Mouse (Mus musculus): ENCODE data around the gene Vmn1r51. TPM values are rescaled to one million over a fixed set of nuclear protein-coding genes. Genes with fewer than 3 reads are reported as not detected.
"Not testable (repeated sequence)": the region's sequence is repeated elsewhere in the genome, so short reads cannot be mapped to it uniquely, and the experiment has no call there.

Gene Vmn1r51
- polyA plus RNA-seq (2015; fragmentation: Nextera tagmentation; extraction: Ambion mirVana): not detected in 2 replicates

- H3K27me3 ChIP-seq (ENCODE audit: control insufficient read depth, insufficient read depth, low read length); H3K27ac ChIP-seq (ENCODE audit: low read length); H3K4me3 ChIP-seq (replicated peaks; ENCODE audit: low read length); H3K9me3 ChIP-seq (replicated peaks; ENCODE audit: control insufficient read depth, low read length); H3K4me1 ChIP-seq (ENCODE audit: control insufficient read depth, insufficient read depth, low read length); H3K9ac ChIP-seq (ENCODE audit: low read length); H3K4me2 ChIP-seq (ENCODE audit: low read depth, low read length); H3K36me3 ChIP-seq (ENCODE audit: control insufficient read depth, insufficient read depth, low read length); ATAC-seq (ENCODE audit: insufficient read depth, low FRiP score): not testable (repeated sequence)
- 90% methylated on average over 1 of the region's 1 CpGs for WGBS
Measured at GRCm38 (mm10) chr6:90122296-90122695, at the start of gene Vmn1r51. TSS of gene Vmn1r51 (plus strand) at chr6:90122596.

GRCm38 (mm10) chr6:90078406-90078805, 44.0 kb upstream of the Vmn1r51 start, which contains the start of gene Vmn1r49:
TSS of gene Vmn1r49 (minus strand) at chr6:90078506.
- WGBS: 70% methylated on average over 4 of the region's 4 CpGs
- Histone ChIP-seq H3K9ac (ENCODE audit: low read length) (no peak within 1 kb of the TSS), H3K27ac (ENCODE audit: low read length) (no peak within 1 kb of the TSS), H3K27me3 (ENCODE audit: control insufficient read depth, insufficient read depth, low read length) (no peaks in the 10 kb centered on the region), H3K4me1 (ENCODE audit: control insufficient read depth, insufficient read depth, low read length) (no peaks in the 10 kb centered on the region), H3K9me3 (replicated peaks; ENCODE audit: control insufficient read depth, low read length) (no peaks in the 10 kb centered on the region), H3K36me3 (ENCODE audit: control insufficient read depth, insufficient read depth, low read length) (no peaks in the 10 kb centered on the region), H3K4me3 (replicated peaks; ENCODE audit: low read length) (no peak within 1 kb of the TSS), H3K4me2 (ENCODE audit: low read depth, low read length) (no peak within 1 kb of the TSS)
- no peak for ATAC-seq (ENCODE audit: insufficient read depth, low FRiP score)

GRCm38 (mm10) chr6:90100566-90100965, 21.8 kb upstream of the Vmn1r51 start:
- Histone ChIP-seq H3K27me3 (ENCODE audit: control insufficient read depth, insufficient read depth, low read length) (no peaks in the 10 kb centered on the region), H3K9ac (ENCODE audit: low read length) (no peak overlapping the region), H3K4me1 (ENCODE audit: control insufficient read depth, insufficient read depth, low read length) (no peaks in the 10 kb centered on the region), H3K36me3 (ENCODE audit: control insufficient read depth, insufficient read depth, low read length) (no peaks in the 10 kb centered on the region), H3K4me3 (replicated peaks; ENCODE audit: low read length) (no peak overlapping the region), H3K9me3 (replicated peaks; ENCODE audit: control insufficient read depth, low read length) (no peaks in the 10 kb centered on the region), H3K4me2 (ENCODE audit: low read depth, low read length) (no peak overlapping the region), H3K27ac (ENCODE audit: low read length) (no peak overlapping the region)
- no peak for ATAC-seq (ENCODE audit: insufficient read depth, low FRiP score)
- 79% methylated on average over 2 of the region's 2 CpGs for WGBS

GRCm38 (mm10) chr6:90101130-90101529, 21.3 kb upstream of the Vmn1r51 start, which contains the start of gene Vmn1r50:
TSS of gene Vmn1r50 (plus strand) at chr6:90101430.
- 58% methylated on average over 2 of the region's 2 CpGs for WGBS
- H3K4me1 ChIP-seq (ENCODE audit: control insufficient read depth, insufficient read depth, low read length): no peaks in the 10 kb centered on the region
- no peak for ATAC-seq (ENCODE audit: insufficient read depth, low FRiP score)
- H3K4me3 ChIP-seq (replicated peaks; ENCODE audit: low read length): no peak within 1 kb of the TSS
- no peaks in the 10 kb centered on the region for H3K9me3 ChIP-seq (replicated peaks; ENCODE audit: control insufficient read depth, low read length)
- no peaks in the 10 kb centered on the region for H3K36me3 ChIP-seq (ENCODE audit: control insufficient read depth, insufficient read depth, low read length)
- H3K27ac ChIP-seq (ENCODE audit: low read length): no peak within 1 kb of the TSS
- H3K27me3 ChIP-seq (ENCODE audit: control insufficient read depth, insufficient read depth, low read length): no peaks in the 10 kb centered on the region
- H3K4me2 ChIP-seq (ENCODE audit: low read depth, low read length): no peak within 1 kb of the TSS
- H3K9ac ChIP-seq (ENCODE audit: low read length): no peak within 1 kb of the TSS

- no peaks in the 10 kb centered on the region for H3K9me3 ChIP-seq (replicated peaks; ENCODE audit: control insufficient read depth, low read length)
- no peaks in the 10 kb centered on the region for H3K27me3 ChIP-seq (ENCODE audit: control insufficient read depth, insufficient read depth, low read length)
- 71% methylated on average over 3 of the region's 3 CpGs for WGBS
- no peaks in the 10 kb centered on the region for H3K4me1 ChIP-seq (ENCODE audit: control insufficient read depth, insufficient read depth, low read length)
- no peak overlapping the region for H3K9ac ChIP-seq (ENCODE audit: low read length)
- no peaks in the 10 kb centered on the region for H3K36me3 ChIP-seq (ENCODE audit: control insufficient read depth, insufficient read depth, low read length)
- no peak overlapping the region for H3K4me2 ChIP-seq (ENCODE audit: low read depth, low read length)
- no peak for ATAC-seq (ENCODE audit: insufficient read depth, low FRiP score)
- no peak overlapping the region for H3K4me3 ChIP-seq (replicated peaks; ENCODE audit: low read length)
- H3K27ac ChIP-seq (ENCODE audit: low read length): no peak overlapping the region
Measured at GRCm38 (mm10) chr6:90160139-90160538, 37.7 kb downstream of the Vmn1r51 start.

- Histone ChIP-seq H3K4me3 (replicated peaks; ENCODE audit: low read length) (no peak within 1 kb of the TSS), H3K27ac (ENCODE audit: low read length) (no peak within 1 kb of the TSS), H3K4me1 (ENCODE audit: control insufficient read depth, insufficient read depth, low read length) (no peaks in the 10 kb centered on the region), H3K27me3 (ENCODE audit: control insufficient read depth, insufficient read depth, low read length) (no peaks in the 10 kb centered on the region), H3K4me2 (ENCODE audit: low read depth, low read length) (no peak within 1 kb of the TSS), H3K36me3 (ENCODE audit: control insufficient read depth, insufficient read depth, low read length) (no peaks in the 10 kb centered on the region), H3K9me3 (replicated peaks; ENCODE audit: control insufficient read depth, low read length) (no peaks in the 10 kb centered on the region), H3K9ac (ENCODE audit: low read length) (no peak within 1 kb of the TSS)
- ATAC-seq (ENCODE audit: insufficient read depth, low FRiP score): no peak
- WGBS: 72% methylated on average over 2 of the region's 2 CpGs
Measured at GRCm38 (mm10) chr6:90174508-90174907, 52.1 kb downstream of the Vmn1r51 start, which contains the start of gene Vmn1r52. TSS of gene Vmn1r52 (plus strand) at chr6:90174808.

Other genes starting within 250 kb of the Vmn1r51 start
- not detected in 2 replicates for gene Vmn1r42, start 246.2 kb upstream of the Vmn1r51 start, polyA plus RNA-seq (2015; fragmentation: Nextera tagmentation; extraction: Ambion mirVana)
- 0.01 and 0.05 TPM in 2 replicates for gene Vmn1r43, start 246.2 kb upstream of the Vmn1r51 start, polyA plus RNA-seq (2015; fragmentation: Nextera tagmentation; extraction: Ambion mirVana)
- not detected in 2 replicates for gene Vmn1r44, start 238.9 kb upstream of the Vmn1r51 start, polyA plus RNA-seq (2015; fragmentation: Nextera tagmentation; extraction: Ambion mirVana)
- not detected in 2 replicates for gene Vmn1r45, start 182.0 kb upstream of the Vmn1r51 start, polyA plus RNA-seq (2015; fragmentation: Nextera tagmentation; extraction: Ambion mirVana)
- not detected in 2 replicates for gene Vmn1r46, start 153.3 kb upstream of the Vmn1r51 start, polyA plus RNA-seq (2015; fragmentation: Nextera tagmentation; extraction: Ambion mirVana)
- not detected in 2 replicates for gene Vmn1r47, start 106.4 kb upstream of the Vmn1r51 start, polyA plus RNA-seq (2015; fragmentation: Nextera tagmentation; extraction: Ambion mirVana)
- not detected in 2 replicates for gene Vmn1r48, start 85.8 kb upstream of the Vmn1r51 start, polyA plus RNA-seq (2015; fragmentation: Nextera tagmentation; extraction: Ambion mirVana)
- gene Vmn1r49, start 44.1 kb upstream of the Vmn1r51 start, polyA plus RNA-seq (2015; fragmentation: Nextera tagmentation; extraction: Ambion mirVana): not detected in 2 replicates
- gene Vmn1r50, start 21.2 kb upstream of the Vmn1r51 start, polyA plus RNA-seq (2015; fragmentation: Nextera tagmentation; extraction: Ambion mirVana): not detected in 2 replicates
- gene Vmn1r52, start 52.2 kb downstream of the Vmn1r51 start, polyA plus RNA-seq (2015; fragmentation: Nextera tagmentation; extraction: Ambion mirVana): not detected in 2 replicates
- gene V1ra8, start 80.2 kb downstream of the Vmn1r51 start, polyA plus RNA-seq (2015; fragmentation: Nextera tagmentation; extraction: Ambion mirVana): not detected in 2 replicates
- gene Vmn1r53, start 101.8 kb downstream of the Vmn1r51 start, polyA plus RNA-seq (2015; fragmentation: Nextera tagmentation; extraction: Ambion mirVana): not detected in 2 replicates
- not detected in 2 replicates for gene Vmn1r54, start 123.7 kb downstream of the Vmn1r51 start, polyA plus RNA-seq (2015; fragmentation: Nextera tagmentation; extraction: Ambion mirVana)
- not detected in 2 replicates for gene BC048671, start 178.6 kb downstream of the Vmn1r51 start, polyA plus RNA-seq (2015; fragmentation: Nextera tagmentation; extraction: Ambion mirVana)
- gene Chst13, start 202.6 kb downstream of the Vmn1r51 start, polyA plus RNA-seq (2015; fragmentation: Nextera tagmentation; extraction: Ambion mirVana): 0.67 and 1.2 TPM in 2 replicates
- 1.2 and 1.3 TPM in 2 replicates for gene Uroc1, start 210.7 kb downstream of the Vmn1r51 start, polyA plus RNA-seq (2015; fragmentation: Nextera tagmentation; extraction: Ambion mirVana)
- 4.5 and 4.7 TPM in 2 replicates for gene Zxdc, start 246.9 kb downstream of the Vmn1r51 start, polyA plus RNA-seq (2015; fragmentation: Nextera tagmentation; extraction: Ambion mirVana)